Mouse (Mus musculus) heart, adult 2 months (tissue): ENCODE measurements around the gene Gbp2.

Source experiments
- EP300 ChIP-seq: fragments of 200-500 bp; IDR thresholded peaks from 2 replicates; pipeline ENCODE4 v1.6.1; 2011; ENCODE audit warnings: low read depth, low read length, control low read depth; ENCODE audit not compliant: insufficient read depth
- POLR2A ChIP-seq: fragments of 200-500 bp; IDR thresholded peaks from 2 replicates; pipeline ENCODE4 v1.6.1; 2011; ENCODE audit warnings: mild to moderate bottlenecking, low read depth, low read length, control low read depth; ENCODE audit not compliant: insufficient read depth

DNA sequence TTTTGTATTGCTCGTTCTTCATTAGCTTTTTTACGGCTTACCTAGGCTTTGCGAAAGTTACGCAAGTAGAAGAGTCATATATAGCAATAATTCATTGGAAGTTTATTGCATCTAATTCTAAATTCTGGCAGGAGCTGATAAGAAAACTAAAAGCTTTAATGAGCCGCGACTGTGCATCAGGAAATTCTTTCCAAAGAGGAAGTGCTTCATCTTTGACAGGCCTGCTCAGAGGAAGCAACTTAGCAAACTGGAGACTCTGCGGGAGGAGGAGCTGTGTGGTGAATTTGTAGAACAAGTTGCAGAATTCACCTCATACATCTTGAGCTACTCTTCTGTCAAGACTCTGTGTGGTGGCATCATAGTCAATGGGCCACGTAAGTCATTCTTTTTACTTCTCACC is 10.0 kb downstream of the Gbp2 start:
- TF ChIP-seq POLR2A (no peak), EP300 (no peak)
